Mouse (Mus musculus): Measurements from ENCODE around the gene Dhrs3.

Gene Dhrs3

GRCm38 (mm10) chr4:144936563-144937154 lies 44.0 kb downstream of the Dhrs3 start:
- no peak for DNase-seq (ENCODE audit: low read depth in 2 of 2, low spot score in 2 of 2)

- no peak for DNase-seq (ENCODE audit: low read depth in 2 of 2, low spot score in 2 of 2)
Measured at GRCm38 (mm10) chr4:144939847-144940411, 47.3 kb downstream of the Dhrs3 start.

GRCm38 (mm10) chr4:144940796-144941462 lies 48.3 kb downstream of the Dhrs3 start:
- DNase-seq (ENCODE audit: low read depth in 2 of 2, low spot score in 2 of 2): no peak

GRCm38 (mm10) chr4:144942433-144942832 lies 49.8 kb downstream of the Dhrs3 start:
- DNase-seq (ENCODE audit: low read depth in 2 of 2, low spot score in 2 of 2): no peak

- DNase-seq (ENCODE audit: low read depth in 2 of 2, low spot score in 2 of 2): no peak
Measured at GRCm38 (mm10) chr4:144943273-144943672, 50.6 kb downstream of the Dhrs3 start.

- no peak for DNase-seq (ENCODE audit: low read depth in 2 of 2, low spot score in 2 of 2)
Measured at GRCm38 (mm10) chr4:144947738-144948390, 55.2 kb downstream of the Dhrs3 start.

- no peak for DNase-seq (ENCODE audit: low read depth in 2 of 2, low spot score in 2 of 2)
Measured at GRCm38 (mm10) chr4:144949441-144950326, 57.1 kb downstream of the Dhrs3 start.

- no peak for DNase-seq (ENCODE audit: low read depth in 2 of 2, low spot score in 2 of 2)
Measured at GRCm38 (mm10) chr4:144950327-144950711, 57.7 kb downstream of the Dhrs3 start.

GRCm38 (mm10) chr4:144950883-144951282 lies 58.3 kb downstream of the Dhrs3 start:
- DNase-seq (ENCODE audit: low read depth in 2 of 2, low spot score in 2 of 2): no peak

GRCm38 (mm10) chr4:144951859-144952258 lies 59.2 kb downstream of the Dhrs3 start:
- no peak for DNase-seq (ENCODE audit: low read depth in 2 of 2, low spot score in 2 of 2)

- no peak for DNase-seq (ENCODE audit: low read depth in 2 of 2, low spot score in 2 of 2)
Measured at GRCm38 (mm10) chr4:144953421-144953820, 60.8 kb downstream of the Dhrs3 start.

- no peak for DNase-seq (ENCODE audit: low read depth in 2 of 2, low spot score in 2 of 2)
Measured at GRCm38 (mm10) chr4:144955863-144956262, 63.2 kb downstream of the Dhrs3 start.

- no peak for DNase-seq (ENCODE audit: low read depth in 2 of 2, low spot score in 2 of 2)
Measured at GRCm38 (mm10) chr4:144956293-144956692, 63.7 kb downstream of the Dhrs3 start.

- no peak for DNase-seq (ENCODE audit: low read depth in 2 of 2, low spot score in 2 of 2)
Measured at GRCm38 (mm10) chr4:144957186-144957585, 64.6 kb downstream of the Dhrs3 start.

- DNase-seq (ENCODE audit: low read depth in 2 of 2, low spot score in 2 of 2): no peak
Measured at GRCm38 (mm10) chr4:144957721-144958120, 65.1 kb downstream of the Dhrs3 start.

GRCm38 (mm10) chr4:144960188-144960904 lies 67.7 kb downstream of the Dhrs3 start:
- DNase-seq (ENCODE audit: low read depth in 2 of 2, low spot score in 2 of 2): no peak

GRCm38 (mm10) chr4:144961232-144961631 lies 68.6 kb downstream of the Dhrs3 start:
- no peak for DNase-seq (ENCODE audit: low read depth in 2 of 2, low spot score in 2 of 2)

- no peak for DNase-seq (ENCODE audit: low read depth in 2 of 2, low spot score in 2 of 2)
Measured at GRCm38 (mm10) chr4:144961696-144962095, 69.1 kb downstream of the Dhrs3 start.

- no peak for DNase-seq (ENCODE audit: low read depth in 2 of 2, low spot score in 2 of 2)
Measured at GRCm38 (mm10) chr4:144965255-144965654, 72.6 kb downstream of the Dhrs3 start.

GRCm38 (mm10) chr4:144968371-144968770 lies 75.7 kb downstream of the Dhrs3 start:
- no peak for DNase-seq (ENCODE audit: low read depth in 2 of 2, low spot score in 2 of 2)

All from CD8-positive naive resting alpha-beta T cell, adult 2 months (primary cell).